In genomic region chr12:110770479-110771247, GRCm38 (mm10) we compare ENCODE assay signal across 10 mouse cellular contexts. TPM values are rescaled to one million over a fixed set of nuclear protein-coding genes. Genes with fewer than 3 reads are reported as not detected.
DNase-seq lines count a peak whose midpoint lies in the region; TF ChIP-seq lines count a peak whose summit lies in the region.
"Had no signal": no experiment of that assay in that cellular context is flagged by ENCODE, and none has a peak within 500 bp of the region (broad histone marks: within the 10 kb centered on the region; RNA-seq: fewer than 3 reads in every experiment).

No protein-coding gene starts in this region.

- H3K36me3 ChIP-seq in spleen, adult 2 months (ENCODE audit: control insufficient read depth, insufficient read depth, low read length) = no peaks in the 10 kb centered on the region
- peaks cover 13% of the 10 kb centered on the region for H3K36me3 ChIP-seq in megakaryocyte, embryonic 14.5 days (replicated peaks; ENCODE audit: low read length)
- H3K36me3 ChIP-seq: heart, embryonic 15.5 days had no signal

- TF ChIP-seq CTCF in spleen, adult 2 months (IDR thresholded peaks at IDR 0.05; ENCODE audit: extremely low read depth, insufficient read depth, insufficient read length, insufficient replicate concordance) = no peak

- no peak overlapping the region for H3K27ac ChIP-seq in spleen, adult 2 months (ENCODE audit: insufficient read depth, low read length)
- H3K27ac ChIP-seq: heart, embryonic 15.5 days had no signal

- H3K27me3 ChIP-seq in spleen, adult 2 months (ENCODE audit: control insufficient read depth, insufficient read depth, low read length) = no peaks in the 10 kb centered on the region
- H3K27me3 ChIP-seq in megakaryocyte, embryonic 14.5 days (replicated peaks) = no peaks in the 10 kb centered on the region
- H3K27me3 ChIP-seq: heart, embryonic 15.5 days had no signal

- WGBS in spleen, adult 2 months = 68% methylated on average over 10 of the region's 10 CpGs

- DNase-seq in spleen, adult 2 months (ENCODE audit: low read depth in 1 of 2, low spot score in 2 of 2) = peak; percentile 19 to 22
- no peak for DNase-seq in spleen, postnatal 14 days (ENCODE audit: low spot score in 2 of 2)
- DNase-seq in ZHBTc4 (ENCODE audit: low read depth, low spot score) = peak; percentile 51
- peak; percentile 43 for DNase-seq in thymus, postnatal 4 days
- no peak for DNase-seq in urinary bladder, postnatal 14 days (ENCODE audit: low spot score)
- no peak for DNase-seq in layer of hippocampus, adult 9-11 months
- DNase-seq: gastrocnemius, postnatal 14 days; left cerebral cortex, postnatal 4 days had no signal

- H3K9me3 ChIP-seq in megakaryocyte, embryonic 14.5 days = no peaks in the 10 kb centered on the region
- H3K9me3 ChIP-seq: heart, embryonic 15.5 days had no signal

- no peak for TF ChIP-seq POLR2A in spleen, adult 2 months (IDR thresholded peaks at IDR 0.05; ENCODE audit: low read depth, low read length)

- no peak overlapping the region for H3K4me3 ChIP-seq in spleen, adult 2 months (ENCODE audit: extremely low read depth, insufficient read depth, insufficient read length)
- H3K4me3 ChIP-seq in megakaryocyte, embryonic 14.5 days (replicated peaks) = peak overlapping the region; percentile 64
- H3K4me3 ChIP-seq: heart, embryonic 15.5 days had no signal

- H3K4me1 ChIP-seq in spleen, adult 2 months (ENCODE audit: control insufficient read depth, insufficient read depth, insufficient read length) = peaks cover 4% of the 10 kb centered on the region; the same call in 1 of the 2 replicates
- H3K4me1 ChIP-seq in megakaryocyte, embryonic 14.5 days = peaks cover 77% of the 10 kb centered on the region

RNA-seq across cellular contexts. Expression of gene Wdr20, which starts 32.9 kb away (rescaled TPM):
- 11.4 and 11.9 TPM in 2 replicates for polyA plus RNA-seq in spleen, adult 2 months (2012; rRNA removed)
- polyA plus RNA-seq in megakaryocyte, embryonic 14.5 days (2012; ENCODE audit: insufficient read depth, low replicate concordance) = 13.1 and 45.3 TPM in 2 replicates

Comparison
In these comparisons a context has a peak if more than half of its experiments do, and no peak if none do; other contexts are left out.
1. DNase-seq: peak in spleen, adult 2 months (2 of 2), ZHBTc4 (single experiment) and thymus, postnatal 4 days (single experiment); none in spleen, postnatal 14 days (0 of 2), urinary bladder, postnatal 14 days (single experiment) and layer of hippocampus, adult 9-11 months (single experiment).